In the genomic region with DNA sequence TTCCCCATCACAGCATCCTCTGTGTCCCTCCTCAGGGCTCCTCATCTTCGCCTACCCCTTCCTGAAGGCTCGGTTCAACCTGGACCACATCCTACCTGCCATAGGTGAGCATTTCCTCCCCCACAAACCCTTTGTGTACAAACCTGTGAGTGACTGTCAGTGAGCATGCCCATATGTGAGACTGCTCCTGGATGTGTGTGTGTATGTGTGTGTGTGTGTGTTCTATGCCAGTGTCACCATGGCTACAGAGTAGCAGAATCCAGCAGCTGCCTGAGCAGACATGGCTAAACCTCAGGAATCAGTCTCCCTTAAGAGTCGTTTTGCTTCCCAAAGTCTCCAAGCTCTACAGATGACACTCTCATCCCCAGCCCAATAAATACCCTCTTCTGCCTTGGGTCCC, we compare ENCODE assay signal across 22 mouse cellular contexts. TPM values are rescaled to one million over a fixed set of nuclear protein-coding genes. Genes with fewer than 3 reads are reported as not detected.
DNase-seq lines count a peak whose midpoint lies in the region; ATAC-seq lines count a peak whose summit lies in the region.
"Had no signal": no experiment of that assay in that cellular context is flagged by ENCODE, and none has a peak within 500 bp of the region (broad histone marks: within the 10 kb centered on the region; RNA-seq: fewer than 3 reads in every experiment).

No protein-coding gene starts in this region.

- no peak overlapping the region for H3K4me3 ChIP-seq in forebrain, embryonic 12.5 days (replicated peaks)
- H3K4me3 ChIP-seq in forebrain, embryonic 10.5 days: no peak overlapping the region
- H3K4me3 ChIP-seq: heart, embryonic 15.5 days; liver, embryonic 13.5 days; myocyte had no signal

- ATAC-seq in forebrain, embryonic 12.5 days (ENCODE audit: low FRiP score): no peak

- H3K36me3 ChIP-seq in forebrain, embryonic 12.5 days (replicated peaks): no peaks in the 10 kb centered on the region
- no peaks in the 10 kb centered on the region for H3K36me3 ChIP-seq in forebrain, embryonic 10.5 days (replicated peaks)
- H3K36me3 ChIP-seq: heart, embryonic 15.5 days; liver, embryonic 13.5 days had no signal

- peaks cover 42% of the 10 kb centered on the region for H3K27me3 ChIP-seq in forebrain, embryonic 12.5 days
- H3K27me3 ChIP-seq in forebrain, embryonic 10.5 days (ENCODE audit: poor library complexity, severe bottlenecking): peaks cover 63% of the 10 kb centered on the region

- no peaks in the 10 kb centered on the region for H3K9me3 ChIP-seq in forebrain, embryonic 12.5 days
- H3K9me3 ChIP-seq in forebrain, embryonic 10.5 days: no peaks in the 10 kb centered on the region
- H3K9me3 ChIP-seq: heart, embryonic 15.5 days; liver, embryonic 13.5 days had no signal

- no peak for DNase-seq in forebrain, embryonic 10.5 days (ENCODE audit: extremely low spot score, low spot score)
- DNase-seq in layer of hippocampus, adult 9-11 months: peak; percentile 44
- no peak for DNase-seq in layer of hippocampus, adult 18-20 months (ENCODE audit: low spot score in 2 of 2)
- peak; percentile 72 to 84 for DNase-seq in right cerebral cortex, postnatal 10 days (ENCODE audit: low spot score in 2 of 2)
- no peak for DNase-seq in right cerebral cortex, adult 18-20 months
- DNase-seq in telencephalon, adult 2 months (ENCODE audit: low read depth, low spot score): peak; percentile 50
- no peak for DNase-seq in cerebellum, postnatal 14 days
- DNase-seq: adrenal gland, postnatal 10 days; cerebellum, adult 9-11 months; embryo, embryonic 11 days; liver, embryonic 13.5 days; thymus, postnatal 36 days had no signal

- WGBS in forebrain, embryonic 12.5 days: 72% methylated on average over 3 of the region's 3 CpGs
- WGBS in forebrain, embryonic 10.5 days: 85% methylated on average over 3 of the region's 3 CpGs

- H3K4me2 ChIP-seq in forebrain, embryonic 12.5 days: no peak overlapping the region
- H3K4me2 ChIP-seq: heart, embryonic 15.5 days; liver, embryonic 13.5 days had no signal

- H3K27ac ChIP-seq in forebrain, embryonic 12.5 days: 0 out of 2 replicates have a peak overlapping the region, but pooled peaks have one; percentile 21
- H3K27ac ChIP-seq in forebrain, embryonic 10.5 days: no peak overlapping the region
- H3K27ac ChIP-seq: heart, embryonic 15.5 days; liver, embryonic 13.5 days; stomach, postnatal 0 days had no signal

- H3K9ac ChIP-seq in forebrain, embryonic 12.5 days: no peak overlapping the region
- H3K9ac ChIP-seq: heart, embryonic 15.5 days; liver, embryonic 13.5 days had no signal

- H3K4me1 ChIP-seq in forebrain, embryonic 12.5 days: peaks cover 27% of the 10 kb centered on the region
- H3K4me1 ChIP-seq in forebrain, embryonic 10.5 days: peaks cover 29% of the 10 kb centered on the region
- H3K4me1 ChIP-seq: liver, embryonic 13.5 days had no signal

RNA-seq across cellular contexts. Expression of a gene that starts 1.6 kb away (rescaled TPM):
- polyA plus RNA-seq in forebrain, embryonic 12.5 days (2016; fragmentation: Nextera tagmentation; extraction: Ambion mirVana): not detected in 2 replicates
- polyA plus RNA-seq in forebrain, embryonic 10.5 days (2016; fragmentation: Nextera tagmentation; extraction: Ambion mirVana): not detected in 2 replicates
- under 1 TPM in 1 of 2 experiments, not detected in 1; 0.30 TPM for total RNA-seq in layer of hippocampus, adult 18-20 months (2021)
- total RNA-seq: adrenal gland, postnatal 10 days; granulocyte monocyte progenitor cell, adult 5-6 weeks; megakaryocyte, adult 5-6 weeks had no signal
- polyA plus RNA-seq: heart, embryonic 15.5 days; kidney, embryonic 14.5 days; limb, embryonic 11.5 days; liver, embryonic 13.5 days; lung, embryonic 16.5 days; myocyte; spleen, adult 2 months; stomach, postnatal 0 days had no signal

RNA-seq across cellular contexts. Expression of a gene that starts 4.6 kb away (rescaled TPM):
- polyA plus RNA-seq in forebrain, embryonic 12.5 days (2016; fragmentation: Nextera tagmentation; extraction: Ambion mirVana): not detected in 2 replicates
- 0.16 TPM in 1 of 2 replicates, not detected in the other for polyA plus RNA-seq in forebrain, embryonic 10.5 days (2016; fragmentation: Nextera tagmentation; extraction: Ambion mirVana)
- under 1 TPM in 1 of 2 experiments, not detected in 1; 0.20 TPM for total RNA-seq in layer of hippocampus, adult 18-20 months (2021)
- total RNA-seq: adrenal gland, postnatal 10 days; granulocyte monocyte progenitor cell, adult 5-6 weeks; megakaryocyte, adult 5-6 weeks had no signal
- polyA plus RNA-seq: heart, embryonic 15.5 days; kidney, embryonic 14.5 days; liver, embryonic 13.5 days; lung, embryonic 16.5 days; myocyte; spleen, adult 2 months; stomach, postnatal 0 days had no signal

RNA-seq across cellular contexts. Expression of a gene that starts 46.8 kb away (rescaled TPM):
- 25.9 and 27.2 TPM in 2 replicates for polyA plus RNA-seq in forebrain, embryonic 12.5 days (2016; fragmentation: Nextera tagmentation; extraction: Ambion mirVana)
- 26.5 and 26.8 TPM in 2 replicates for polyA plus RNA-seq in forebrain, embryonic 10.5 days (2016; fragmentation: Nextera tagmentation; extraction: Ambion mirVana)
- total RNA-seq in layer of hippocampus, adult 18-20 months (2021): 10 to 100 TPM; 40.4 to 45.2 TPM

RNA-seq across cellular contexts. Expression of a gene that starts 53.9 kb away (rescaled TPM):
- polyA plus RNA-seq in forebrain, embryonic 12.5 days (2016; fragmentation: Nextera tagmentation; extraction: Ambion mirVana): 0.51 and 0.87 TPM in 2 replicates
- polyA plus RNA-seq in forebrain, embryonic 10.5 days (2016; fragmentation: Nextera tagmentation; extraction: Ambion mirVana): 1.7 and 2.3 TPM in 2 replicates
- total RNA-seq in layer of hippocampus, adult 18-20 months (2021): not detected
- total RNA-seq: adrenal gland, postnatal 10 days; granulocyte monocyte progenitor cell, adult 5-6 weeks; megakaryocyte, adult 5-6 weeks had no signal
- polyA plus RNA-seq: kidney, embryonic 14.5 days; liver, embryonic 13.5 days; spleen, adult 2 months; stomach, postnatal 0 days had no signal

RNA-seq across cellular contexts. Expression of a gene that starts 58.0 kb away (rescaled TPM):
- polyA plus RNA-seq in forebrain, embryonic 12.5 days (2016; fragmentation: Nextera tagmentation; extraction: Ambion mirVana): 4.2 and 4.6 TPM in 2 replicates
- 2.7 and 3.9 TPM in 2 replicates for polyA plus RNA-seq in forebrain, embryonic 10.5 days (2016; fragmentation: Nextera tagmentation; extraction: Ambion mirVana)
- total RNA-seq in layer of hippocampus, adult 18-20 months (2021): 1 to 10 TPM; 4.0 to 6.5 TPM

Comparison
In these comparisons a context has a peak if more than half of its experiments do, and no peak if none do; other contexts are left out.
1. DNase-seq: peak in layer of hippocampus, adult 9-11 months (single experiment), right cerebral cortex, postnatal 10 days (2 of 2) and telencephalon, adult 2 months (single experiment); none in forebrain, embryonic 10.5 days (single experiment), layer of hippocampus, adult 18-20 months (0 of 2), right cerebral cortex, adult 18-20 months (single experiment) and cerebellum, postnatal 14 days (0 of 2).